Mouse (Mus musculus): ENCODE results near the gene Dgki.

DNA sequence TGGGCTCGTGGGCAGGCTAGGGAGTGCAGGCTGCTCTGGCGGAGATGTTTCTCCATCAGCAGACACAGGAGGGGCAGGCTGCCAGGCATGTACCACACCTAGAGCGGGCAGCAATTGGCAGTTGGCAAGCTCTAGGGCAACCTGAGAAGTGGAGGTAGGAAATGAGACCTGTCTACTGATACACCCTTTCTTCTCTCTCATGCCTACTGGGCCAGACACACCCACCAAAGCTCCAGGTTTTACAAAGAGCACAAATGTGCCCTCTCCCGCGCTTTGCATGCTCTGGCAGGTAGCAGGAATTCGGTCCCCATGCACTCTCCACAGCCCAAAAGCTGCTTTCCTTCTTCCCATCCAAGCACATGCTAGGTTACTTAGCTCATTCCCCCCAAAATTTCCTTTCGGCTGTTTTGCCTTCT lies 490.7 kb downstream of the Dgki start:
- TF ChIP-seq GATA1 (IDR thresholded peaks at IDR 0.05; ENCODE audit: low read length) (no peak), TAL1 (IDR thresholded peaks at IDR 0.05; ENCODE audit: low read length) (no peak)
